Mouse (Mus musculus): Measurements from ENCODE around the gene Crtc2. TPM values are rescaled to one million over a fixed set of nuclear protein-coding genes. Genes with fewer than 3 reads are reported as not detected.
A peak's percentile ranks its signal among the peaks of the same experiment; 100 is the strongest.

Crtc2 gene
- polyA plus RNA-seq (2015; fragmentation: Nextera tagmentation; extraction: Ambion mirVana), result 20.8 and 21.1 TPM in 2 replicates

DNA sequence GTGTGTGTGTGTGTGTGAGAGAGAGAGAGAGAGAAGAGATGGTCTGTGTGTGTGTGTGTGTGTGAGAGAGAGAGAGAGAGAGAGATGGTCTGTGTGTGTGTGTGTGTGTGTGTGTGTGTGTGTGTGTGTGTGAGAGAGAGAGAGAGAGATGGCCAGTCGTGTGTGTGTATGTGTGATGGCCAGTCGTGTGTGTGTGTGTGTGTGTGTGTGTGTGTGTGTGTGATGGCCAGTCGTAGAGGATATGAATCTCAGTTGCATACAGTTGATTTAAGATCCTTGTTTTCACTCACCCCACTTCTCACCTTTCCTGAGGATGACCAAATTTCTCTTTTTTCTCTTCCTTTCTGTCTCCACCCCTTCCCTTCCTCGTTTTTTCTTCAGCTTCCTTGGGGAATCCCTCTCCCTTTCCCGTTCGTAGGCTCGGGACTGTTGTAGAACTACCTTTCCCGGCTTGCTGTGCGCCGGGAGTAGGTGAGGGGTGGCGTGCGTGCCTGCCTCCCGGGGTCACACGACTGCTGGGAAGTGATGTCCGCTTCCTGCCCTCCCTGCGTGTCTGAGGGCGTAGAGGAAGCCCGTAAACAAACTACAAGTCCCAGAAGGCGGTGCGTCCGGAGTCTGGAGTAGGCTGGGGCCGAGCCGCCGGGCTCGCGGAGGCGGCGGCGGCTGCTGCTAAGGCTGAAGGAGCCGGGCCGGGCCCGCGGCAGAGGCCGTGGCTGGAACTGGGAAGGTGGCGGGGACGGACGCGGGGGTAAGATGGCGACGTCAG is at the start of gene Crtc2:
Gene Crtc2, plus strand, starts transcription at position 511 of the 766 bp plus-strand sequence.
- peak within 1 kb of the TSS; percentile 73 for H3K4me2 ChIP-seq (replicated peaks)
- peak within 1 kb of the TSS; percentile 76 for H3K9ac ChIP-seq (replicated peaks)
- no peaks in the 10 kb centered on the region for H3K9me3 ChIP-seq
- 2% methylated on average over 40 of the region's 40 CpGs for WGBS
- peak within 1 kb of the TSS; percentile 64 for H3K4me3 ChIP-seq
- H3K27ac ChIP-seq (replicated peaks), result peak within 1 kb of the TSS; percentile 67
- H3K27me3 ChIP-seq, result no peaks in the 10 kb centered on the region
- peaks cover 27% of the 10 kb centered on the region for H3K4me1 ChIP-seq
- peak; percentile 98 for ATAC-seq (replicated peaks)
- H3K36me3 ChIP-seq, result peaks cover 11% of the 10 kb centered on the region

DNA sequence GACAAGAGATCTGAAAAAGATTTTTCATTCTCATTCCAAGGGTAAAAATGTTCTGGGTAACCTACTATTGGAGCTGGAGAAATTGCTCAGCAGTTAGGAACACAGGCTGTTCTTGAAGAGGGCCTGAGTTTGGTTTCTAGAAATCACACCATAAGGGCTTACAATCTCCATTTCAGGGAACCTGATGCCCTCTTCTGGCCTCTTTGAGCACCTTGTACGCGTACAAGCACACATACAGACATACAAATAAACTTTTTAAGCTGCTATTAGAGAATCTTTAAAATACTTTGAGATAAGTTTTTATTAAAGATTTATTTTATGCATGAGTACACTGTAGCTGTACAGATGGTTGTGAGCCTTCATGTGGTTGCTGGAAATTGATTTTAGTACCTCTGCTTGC is 49.4 kb upstream of the Crtc2 start:
- no peak for ATAC-seq (replicated peaks)
- Histone ChIP-seq H3K4me1 (no peaks in the 10 kb centered on the region), H3K9ac (replicated peaks) (no peak overlapping the region), H3K4me3 (no peak overlapping the region), H3K27ac (replicated peaks) (no peak overlapping the region), H3K27me3 (no peaks in the 10 kb centered on the region), H3K4me2 (replicated peaks) (no peak overlapping the region), H3K36me3 (peaks cover 19% of the 10 kb centered on the region), H3K9me3 (no peaks in the 10 kb centered on the region)
- WGBS, result 96% methylated on average over 2 of the region's 2 CpGs

DNA sequence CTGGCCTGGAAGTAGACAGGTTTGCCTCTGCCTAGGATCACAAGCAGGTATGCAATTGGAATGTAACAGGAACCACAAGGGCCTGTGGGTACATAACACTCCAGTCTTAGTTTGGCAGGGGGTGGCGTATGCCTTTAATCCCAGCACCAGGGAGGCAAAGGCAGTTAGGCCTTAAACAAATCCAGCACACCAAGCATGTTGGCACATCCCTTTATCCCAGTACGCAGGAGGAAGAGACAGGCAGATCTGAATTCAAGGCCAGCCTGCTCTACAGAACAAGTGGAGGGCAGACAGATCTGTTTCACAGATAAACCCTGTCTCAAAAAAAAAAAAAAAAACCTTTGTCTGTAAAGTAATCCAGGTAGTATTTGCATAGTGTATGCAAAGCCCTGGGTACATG is 45.3 kb upstream of the Crtc2 start:
- Histone ChIP-seq H3K4me1 (peaks cover 22% of the 10 kb centered on the region), H3K4me3 (no peak overlapping the region), H3K4me2 (replicated peaks) (no peak overlapping the region), H3K36me3 (peaks cover 44% of the 10 kb centered on the region), H3K9me3 (no peaks in the 10 kb centered on the region), H3K27ac (replicated peaks) (no peak overlapping the region), H3K9ac (replicated peaks) (no peak overlapping the region), H3K27me3 (no peaks in the 10 kb centered on the region)
- no peak for ATAC-seq (replicated peaks)
- 97% methylated on average over 2 of the region's 2 CpGs for WGBS

DNA sequence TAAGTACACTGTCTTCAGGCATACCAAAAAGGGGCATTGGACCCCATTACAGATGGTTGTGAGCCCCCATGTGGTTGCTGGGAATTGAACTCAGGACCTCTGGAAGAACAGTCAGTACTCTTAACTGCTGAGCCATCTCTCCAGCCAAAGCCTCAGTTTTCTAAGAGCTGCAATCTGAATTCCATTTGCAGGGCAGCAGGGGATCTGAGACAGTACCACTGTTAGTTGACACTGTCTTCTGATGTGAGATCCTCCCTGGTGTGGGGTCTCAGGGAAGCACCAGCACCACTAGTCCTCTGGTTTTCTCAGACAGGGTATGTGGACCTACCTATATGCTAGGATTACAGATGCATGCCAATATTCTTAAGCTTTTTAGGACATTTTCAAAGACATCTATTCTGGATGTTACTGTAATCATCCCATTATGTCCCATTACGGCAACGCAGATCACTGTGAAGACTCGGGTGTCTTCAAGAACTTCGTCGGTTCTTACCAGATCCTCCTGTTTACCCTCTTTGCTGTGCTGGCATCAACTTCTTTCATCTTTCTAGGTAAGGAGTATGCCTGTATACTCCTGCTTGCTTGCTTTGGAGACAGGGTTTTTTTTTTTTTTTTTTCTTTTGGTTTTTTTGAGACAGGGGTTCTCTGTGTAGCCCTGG is 43.9 kb upstream of the Crtc2 start:
- Histone ChIP-seq H3K4me1 (peaks cover 28% of the 10 kb centered on the region), H3K27ac (replicated peaks) (no peak overlapping the region), H3K4me3 (no peak overlapping the region), H3K4me2 (replicated peaks) (no peak overlapping the region), H3K9me3 (no peaks in the 10 kb centered on the region), H3K36me3 (peaks cover 44% of the 10 kb centered on the region), H3K9ac (replicated peaks) (no peak overlapping the region), H3K27me3 (no peaks in the 10 kb centered on the region)
- 94% methylated on average over 5 of the region's 5 CpGs for WGBS
- ATAC-seq (replicated peaks), result no peak

DNA sequence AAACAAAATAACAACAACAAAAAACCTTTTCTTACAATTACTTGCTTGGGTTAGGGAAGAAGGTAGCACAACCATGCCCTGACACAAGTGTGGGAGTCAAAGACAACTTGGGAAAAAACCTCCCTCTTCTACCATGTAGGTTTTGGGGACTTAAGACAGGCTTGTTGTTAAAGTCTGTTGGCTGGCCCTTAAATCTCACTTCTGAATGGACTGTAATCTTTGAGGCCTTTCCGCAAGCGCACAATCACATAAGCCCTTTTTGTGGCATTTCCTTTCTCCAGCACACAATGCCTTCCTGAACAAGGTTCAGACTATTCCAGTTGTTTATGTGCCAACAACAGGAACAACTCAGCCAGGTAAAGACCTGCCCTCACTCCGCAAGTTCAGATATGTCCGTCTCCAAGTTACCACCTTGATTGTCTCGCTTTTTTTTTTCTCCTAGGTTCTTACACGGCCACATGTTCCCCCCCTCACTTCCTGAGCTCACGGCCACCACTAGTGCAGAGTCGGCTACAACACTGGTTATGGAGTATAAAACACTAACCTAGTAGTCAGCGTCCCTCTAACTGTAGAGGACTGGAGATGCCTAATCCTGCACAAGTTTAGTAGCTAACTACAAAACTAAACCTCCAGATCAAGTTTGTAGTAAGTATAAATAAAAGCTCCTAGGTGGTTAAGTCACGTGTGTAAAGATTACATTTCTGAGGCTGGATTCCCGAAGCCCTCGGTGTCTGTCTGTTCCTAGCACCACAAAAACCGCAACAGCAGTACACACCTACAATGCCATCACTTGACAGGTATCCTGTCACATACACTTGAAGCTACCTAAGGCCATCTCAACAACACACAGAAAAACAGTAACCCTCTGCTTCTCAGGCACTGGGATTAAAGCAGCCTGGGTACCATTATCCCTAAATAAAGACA is 42.2 kb upstream of the Crtc2 start:
- Histone ChIP-seq H3K4me2 (replicated peaks) (peak overlapping the region; percentile 88), H3K27me3 (no peaks in the 10 kb centered on the region), H3K36me3 (peaks cover 44% of the 10 kb centered on the region), H3K27ac (replicated peaks) (no peak overlapping the region), H3K9me3 (no peaks in the 10 kb centered on the region), H3K4me3 (peak overlapping the region; percentile 68; the same call in 1 of the 2 replicates), H3K9ac (replicated peaks) (peak overlapping the region; percentile 81; the same call in 1 of the 2 replicates), H3K4me1 (peaks cover 28% of the 10 kb centered on the region)
- 86% methylated on average over 13 of the region's 13 CpGs for WGBS
- no peak for ATAC-seq (replicated peaks)

DNA sequence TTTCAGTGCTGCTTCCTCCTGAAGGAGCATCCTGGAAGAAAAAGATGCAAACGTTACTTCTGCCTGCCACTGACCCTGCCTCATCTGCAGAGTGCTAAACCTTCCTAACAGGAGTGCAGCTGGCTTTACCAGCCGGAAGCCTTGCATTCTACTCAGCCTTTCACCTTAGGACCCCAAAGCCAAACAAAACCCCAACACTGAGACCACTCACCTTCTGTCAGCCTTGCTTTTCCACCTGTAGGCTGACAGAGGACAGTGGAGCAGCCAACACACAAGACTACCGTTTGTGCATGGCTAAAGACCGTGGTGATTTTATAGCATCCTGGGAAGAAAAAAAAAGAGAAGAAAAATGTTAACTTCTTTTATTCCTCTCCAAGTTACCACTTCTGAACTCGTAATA is 41.2 kb upstream of the Crtc2 start:
- H3K27ac ChIP-seq (replicated peaks), result no peak overlapping the region
- 11% methylated on average over 5 of the region's 5 CpGs for WGBS

DNA sequence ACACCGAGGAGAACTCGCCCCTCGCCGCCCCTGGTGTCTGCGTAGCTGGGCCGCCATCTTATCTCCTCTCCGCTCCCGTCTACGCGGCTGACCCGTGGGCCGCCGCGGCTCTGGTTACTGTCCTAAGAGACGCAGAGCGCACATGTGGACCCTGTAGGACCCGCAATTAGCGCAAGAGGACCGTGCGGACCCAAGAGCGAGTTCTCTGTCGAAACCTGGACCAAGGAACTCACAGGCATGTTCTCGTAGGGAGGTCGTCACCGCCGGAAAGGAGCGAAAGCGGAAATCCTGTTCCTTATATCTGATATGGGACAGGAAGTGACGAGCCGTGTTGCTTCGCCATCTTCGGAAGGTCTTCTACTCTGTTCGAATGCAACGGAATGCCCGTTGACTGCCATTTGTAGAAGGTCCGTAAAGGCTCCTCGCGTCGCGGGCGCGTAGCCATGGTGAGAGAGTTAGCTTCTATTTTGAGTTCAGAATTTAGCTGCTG is 40.5 kb upstream of the Crtc2 start, which contains the start of the genes Rps27 and Rab13:
Gene Rps27, minus strand, starts transcription at position 275 of the 490 bp plus-strand sequence.
Gene Rab13, plus strand, starts transcription at position 319 of the 490 bp plus-strand sequence.
- Histone ChIP-seq H3K27me3 (no peaks in the 10 kb centered on the region), H3K9ac (replicated peaks) (peak within 1 kb of the TSS; percentile 81), H3K27ac (replicated peaks) (peak within 1 kb of the TSS; percentile 77), H3K4me1 (peaks cover 28% of the 10 kb centered on the region), H3K36me3 (peaks cover 35% of the 10 kb centered on the region), H3K4me3 (peak within 1 kb of the TSS; percentile 68), H3K9me3 (no peaks in the 10 kb centered on the region), H3K4me2 (replicated peaks) (peak within 1 kb of the TSS; percentile 88)
- peak; percentile 97 for ATAC-seq (replicated peaks)
- WGBS, result under 1% methylated on average over 42 of the region's 42 CpGs

More for the DNA sequence above, 41.2 kb upstream of the Crtc2 start:
- peak overlapping the region; percentile 88 for H3K4me2 ChIP-seq (replicated peaks)
- H3K4me3 ChIP-seq, result peak overlapping the region; percentile 68
- H3K9me3 ChIP-seq, result no peaks in the 10 kb centered on the region
- no peak for ATAC-seq (replicated peaks)
- H3K36me3 ChIP-seq, result peaks cover 42% of the 10 kb centered on the region
- no peaks in the 10 kb centered on the region for H3K27me3 ChIP-seq
- H3K9ac ChIP-seq (replicated peaks), result peak overlapping the region; percentile 81
- peaks cover 28% of the 10 kb centered on the region for H3K4me1 ChIP-seq

DNA sequence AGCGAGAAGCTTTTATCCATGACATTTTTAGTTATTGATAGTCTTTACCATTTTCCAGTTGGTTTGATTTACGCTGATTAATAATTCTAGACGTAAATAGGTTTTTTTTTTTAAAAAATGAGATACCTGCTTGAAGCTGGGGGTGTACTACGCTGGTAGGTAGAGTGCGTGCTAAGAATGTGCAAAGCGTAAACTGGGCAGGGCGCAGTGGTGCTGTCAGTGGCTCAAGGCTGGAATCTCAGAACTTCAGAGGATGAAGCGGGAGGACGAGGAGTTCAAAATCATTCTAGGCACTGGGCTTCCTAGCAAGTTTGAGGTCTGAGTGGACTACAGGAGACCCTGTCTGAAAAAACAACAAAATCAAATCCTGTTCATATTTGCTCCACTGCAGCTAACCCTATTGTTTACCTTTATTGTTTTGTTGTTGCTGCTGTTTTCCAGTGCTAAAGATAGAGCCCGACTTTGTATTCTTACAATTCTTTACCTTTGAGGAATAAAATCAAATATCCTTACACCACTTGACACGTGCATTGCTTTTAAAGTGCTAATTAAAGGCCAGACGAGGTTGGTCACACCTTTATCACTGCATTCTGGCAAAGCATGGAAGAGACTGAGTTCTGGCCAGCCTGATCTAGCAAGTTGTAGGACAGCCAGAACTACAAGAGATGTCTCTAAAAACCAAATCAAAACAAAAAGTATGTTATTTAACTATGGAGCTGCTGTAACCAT is 39.8 kb upstream of the Crtc2 start:
- Histone ChIP-seq H3K36me3 (peaks cover 28% of the 10 kb centered on the region), H3K9me3 (no peaks in the 10 kb centered on the region), H3K27me3 (no peaks in the 10 kb centered on the region), H3K4me1 (peaks cover 28% of the 10 kb centered on the region), H3K4me3 (peak overlapping the region; percentile 68), H3K27ac (replicated peaks) (peak overlapping the region; percentile 77), H3K4me2 (replicated peaks) (peak overlapping the region; percentile 88), H3K9ac (replicated peaks) (peak overlapping the region; percentile 81)
- 13% methylated on average over 12 of the region's 12 CpGs for WGBS
- peak; percentile 67 for ATAC-seq (replicated peaks)

DNA sequence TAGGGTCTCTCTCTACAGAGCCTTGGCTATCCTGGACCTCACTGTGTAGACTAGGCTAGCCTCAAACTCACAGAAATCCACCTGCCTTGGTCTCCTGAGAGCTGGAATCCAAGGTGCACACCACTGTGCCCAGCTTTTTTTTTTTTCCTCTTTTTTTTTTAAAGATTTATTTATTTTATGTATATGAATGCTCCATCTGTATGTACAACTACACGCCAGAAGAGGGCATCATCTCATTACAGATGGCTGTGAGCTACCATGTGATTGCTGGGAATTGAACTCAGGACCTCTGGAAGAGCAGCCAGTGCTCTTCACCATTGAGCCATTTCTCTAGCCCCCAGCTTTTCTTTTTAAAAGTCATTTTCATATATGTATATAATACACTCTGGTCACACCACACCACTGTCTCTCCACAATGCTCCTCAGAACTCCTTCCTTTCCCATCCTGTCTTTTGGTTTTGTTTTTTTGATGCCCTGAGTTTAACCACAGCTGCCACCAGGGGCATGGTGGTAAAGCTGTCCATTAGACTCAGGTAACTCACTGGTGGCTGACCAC is 38.1 kb upstream of the Crtc2 start:
- Histone ChIP-seq H3K36me3 (peaks cover 13% of the 10 kb centered on the region), H3K27ac (replicated peaks) (no peak overlapping the region), H3K9ac (replicated peaks) (no peak overlapping the region), H3K4me2 (replicated peaks) (no peak overlapping the region), H3K27me3 (no peaks in the 10 kb centered on the region), H3K4me1 (peaks cover 35% of the 10 kb centered on the region), H3K4me3 (no peak overlapping the region), H3K9me3 (no peaks in the 10 kb centered on the region)
- 44% methylated on average over 1 of the region's 1 CpGs for WGBS
- no peak for ATAC-seq (replicated peaks)

DNA sequence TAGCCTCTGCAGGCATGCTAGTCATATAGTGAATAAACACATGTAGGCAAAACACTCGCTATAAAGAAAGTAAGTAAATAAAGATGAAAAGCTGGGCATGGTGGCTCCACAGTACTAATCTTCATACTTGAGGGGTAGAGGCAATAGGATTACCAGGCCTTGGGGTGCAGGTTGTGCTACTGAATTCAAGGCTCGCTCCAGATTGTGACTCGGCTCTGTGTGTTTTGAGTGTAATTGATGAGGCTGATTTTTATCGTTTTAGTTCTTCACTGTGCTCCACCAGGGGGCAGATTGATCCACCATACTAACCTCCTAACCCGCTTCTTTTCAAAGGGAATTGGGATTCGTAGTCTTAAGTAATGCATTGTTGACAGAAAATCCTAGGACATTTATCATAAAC is 33.9 kb upstream of the Crtc2 start:
- no peaks in the 10 kb centered on the region for H3K36me3 ChIP-seq
- ATAC-seq (replicated peaks), result peak; percentile 60
- peak overlapping the region; percentile 49 for H3K9ac ChIP-seq (replicated peaks)
- peak overlapping the region; percentile 63 for H3K27ac ChIP-seq (replicated peaks)
- H3K4me3 ChIP-seq, result peak overlapping the region; percentile 41
- H3K4me2 ChIP-seq (replicated peaks), result peak overlapping the region; percentile 78
- H3K27me3 ChIP-seq, result no peaks in the 10 kb centered on the region
- H3K4me1 ChIP-seq, result peaks cover 16% of the 10 kb centered on the region
- H3K9me3 ChIP-seq, result no peaks in the 10 kb centered on the region
- 13% methylated on average over 6 of the region's 6 CpGs for WGBS

DNA sequence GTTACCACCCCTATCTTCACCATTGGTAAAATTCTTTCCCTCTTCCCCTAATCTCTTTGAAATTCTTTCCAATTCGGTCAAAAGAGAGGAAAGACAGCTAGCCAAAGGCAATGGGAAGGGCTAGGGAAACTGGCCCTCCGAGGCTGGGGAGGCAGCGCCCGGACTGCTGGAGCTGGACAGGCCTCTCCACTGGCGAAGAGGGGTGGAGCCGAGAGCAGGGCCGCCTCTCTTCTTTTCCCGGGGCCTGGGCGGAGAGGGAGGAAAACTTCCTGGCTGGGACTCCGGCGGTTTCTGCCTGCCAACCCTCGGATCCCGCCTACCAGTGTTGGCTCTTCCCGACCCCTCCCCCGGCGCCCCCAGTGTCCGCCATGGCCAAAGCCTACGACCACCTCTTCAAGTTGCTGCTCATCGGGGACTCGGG is 33.4 kb upstream of the Crtc2 start:
- Histone ChIP-seq H3K4me3 (peak overlapping the region; percentile 41), H3K27me3 (no peaks in the 10 kb centered on the region), H3K4me2 (replicated peaks) (peak overlapping the region; percentile 78), H3K27ac (replicated peaks) (peak overlapping the region; percentile 63), H3K9ac (replicated peaks) (peak overlapping the region; percentile 49), H3K4me1 (peaks cover 16% of the 10 kb centered on the region), H3K36me3 (no peaks in the 10 kb centered on the region), H3K9me3 (no peaks in the 10 kb centered on the region)
- ATAC-seq (replicated peaks), result peak; percentile 83
- WGBS, result under 1% methylated on average over 20 of the region's 20 CpGs

All from forebrain, embryonic 15.5 days (tissue).